Mouse (Mus musculus) large intestine, adult 2 months (tissue): ENCODE results near the gene Vmn1r104. TPM values are rescaled to one million over a fixed set of nuclear protein-coding genes. Genes with fewer than 3 reads are reported as not detected.
"Not testable (repeated sequence)": the region's sequence is repeated elsewhere in the genome, so short reads cannot be mapped to it uniquely, and the experiment has no call there.

ENCODE experiments used
- DNase-seq: peaks from one replicate; pipeline ENCODE4 v3.0.0-alpha.2; 2012; ENCODE audit warnings: low read depth, low spot score
- WGBS: fragments of 180-500 bp; shearing (Covaris S2); methylation state at CpG from one replicate; pipeline ENCODE4 v1.1.7; 2018; 5-methylcytosine and 5-hydroxymethylcytosine counted together
- polyA plus RNA-seq: library from polyadenylated mRNA; depleted of rRNA; stranded (reverse); fragments of >200 nt; gene quantifications from 2 replicates; pipeline ENCODE4 v1.2.3, GENCODE M21; 2012; rRNA removed

Vmn1r104 gene
- not detected in 2 replicates for polyA plus RNA-seq

DNA sequence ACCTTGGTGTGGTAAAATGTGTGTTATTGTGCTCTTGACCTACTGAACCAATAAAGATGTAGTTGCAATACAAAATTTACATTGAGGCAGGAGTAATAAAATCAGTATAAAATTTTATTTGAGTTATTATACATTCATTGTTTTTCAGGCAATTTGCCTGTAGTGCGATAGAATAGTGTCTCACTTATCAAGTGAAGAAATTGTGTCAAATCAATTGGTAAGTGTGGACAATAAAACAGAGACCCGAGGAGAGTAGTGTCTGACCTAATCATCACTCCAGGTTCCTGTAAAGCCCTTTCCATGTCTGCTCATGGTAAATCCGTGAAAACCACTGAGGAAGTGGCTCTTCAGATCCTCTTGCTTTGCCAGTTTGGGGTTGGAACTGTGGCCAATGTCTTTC lies at the start of gene Vmn1r104:
TSS of gene Vmn1r104 (plus strand) at position 301 of the 400 bp plus-strand sequence.
- DNase-seq: not testable (repeated sequence)
- WGBS: no CpG with 5 or more reads among the region's 3 CpGs

DNA sequence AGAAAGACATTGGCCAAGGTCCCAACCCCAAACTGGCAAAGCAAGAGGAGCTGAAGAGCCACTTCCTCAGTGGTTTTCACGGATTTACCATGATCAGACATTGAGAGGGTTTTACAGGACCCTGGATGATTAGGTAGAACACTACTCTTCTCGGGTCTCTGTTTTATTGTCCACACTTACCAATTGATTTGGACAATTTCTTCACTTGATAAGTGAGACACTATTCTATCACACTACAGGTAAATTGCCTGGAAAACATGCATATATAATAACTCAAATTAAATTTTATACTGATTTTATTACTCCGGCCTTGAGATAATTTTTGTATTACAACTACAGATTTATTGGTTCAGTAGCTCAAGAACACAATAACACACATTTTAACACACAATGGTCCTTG lies 23.2 kb upstream of the Vmn1r104 start, which contains the start of gene Vmn1r103:
TSS of gene Vmn1r103 (minus strand) at position 101 of the 400 bp plus-strand sequence.
- WGBS: 25% methylated on average over 1 of the region's 3 CpGs
- not testable (repeated sequence) for DNase-seq

DNA sequence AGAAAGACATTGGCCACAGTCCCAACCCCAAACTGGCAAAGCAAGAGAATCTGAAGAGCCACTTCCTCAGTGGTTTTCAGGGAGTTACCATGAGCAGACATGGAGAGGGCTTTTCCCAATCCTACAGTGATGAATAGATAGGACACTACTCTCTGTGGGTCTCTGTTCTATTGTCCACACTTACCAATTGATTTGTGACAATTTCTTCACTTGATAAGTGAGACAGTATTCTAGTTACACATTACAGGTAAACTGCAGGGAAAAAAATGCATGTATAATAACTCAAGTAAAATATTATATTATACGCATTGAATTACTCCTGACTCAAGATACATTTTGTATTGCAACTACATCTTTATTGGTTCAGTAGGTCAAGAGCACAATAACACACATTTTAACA lies 12.0 kb downstream of the Vmn1r104 start, which contains the start of gene Gm5726:
TSS of gene Gm5726 (minus strand) at position 101 of the 400 bp plus-strand sequence.
- WGBS: no CpG with 5 or more reads among the region's 1 CpGs
- not testable (repeated sequence) for DNase-seq

DNA sequence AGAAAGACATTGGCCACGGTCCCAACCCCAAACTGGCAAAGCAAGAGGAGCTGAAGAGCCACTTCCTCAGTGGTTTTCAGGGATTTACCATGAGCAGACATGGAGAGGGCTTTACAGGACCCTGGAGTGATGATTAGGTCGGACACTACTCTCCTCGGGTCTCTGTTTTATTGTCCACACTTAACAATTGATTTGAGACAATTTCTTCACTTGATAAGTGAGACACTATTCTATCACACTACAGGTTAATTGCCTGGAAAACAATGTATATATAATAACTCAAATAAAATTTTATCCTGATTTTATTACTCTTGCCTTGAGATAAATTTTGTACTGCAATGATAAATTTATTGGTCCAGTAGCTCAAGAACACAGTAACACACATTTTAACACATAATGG lies 42.5 kb downstream of the Vmn1r104 start, which contains the start of gene Gm4141:
TSS of gene Gm4141 (minus strand) at position 101 of the 400 bp plus-strand sequence.
- not testable (repeated sequence) for DNase-seq
- WGBS: no CpG with 5 or more reads among the region's 3 CpGs

Other genes with a start within 250 kb of the Vmn1r104 start
- not detected in 2 replicates for gene Gm4133, start 199.8 kb upstream of the Vmn1r104 start, polyA plus RNA-seq
- not detected in 2 replicates for gene Gm5728, start 158.4 kb upstream of the Vmn1r104 start, polyA plus RNA-seq
- not detected in 2 replicates for gene Vmn1r100, start 115.9 kb upstream of the Vmn1r104 start, polyA plus RNA-seq
- gene Vmn1r101, start 91.2 kb upstream of the Vmn1r104 start, polyA plus RNA-seq: not detected in 2 replicates
- not detected in 2 replicates for gene Gm10670, start 58.9 kb upstream of the Vmn1r104 start, polyA plus RNA-seq
- gene Vmn1r103, start 23.3 kb upstream of the Vmn1r104 start, polyA plus RNA-seq: not detected in 2 replicates
- gene Gm5726, start 11.9 kb downstream of the Vmn1r104 start, polyA plus RNA-seq: not detected in 2 replicates
- gene Gm4141, start 42.4 kb downstream of the Vmn1r104 start, polyA plus RNA-seq: not detected in 2 replicates
- gene Gm4513, start 65.2 kb downstream of the Vmn1r104 start, polyA plus RNA-seq: not detected in 2 replicates
- not detected in 2 replicates for gene Vmn1r107, start 135.1 kb downstream of the Vmn1r104 start, polyA plus RNA-seq
- not detected in 2 replicates for gene Vmn1r111, start 169.4 kb downstream of the Vmn1r104 start, polyA plus RNA-seq
- not detected in 2 replicates for gene Gm10668, start 196.8 kb downstream of the Vmn1r104 start, polyA plus RNA-seq
- not detected in 2 replicates for gene Vmn1r112, start 237.3 kb downstream of the Vmn1r104 start, polyA plus RNA-seq